Mouse (Mus musculus) intestine, embryonic 15.5 days (tissue): ENCODE data around the gene Clrn3. TPM values are rescaled to one million over a fixed set of nuclear protein-coding genes. Genes with fewer than 3 reads are reported as not detected.

Source experiments
- microRNA counts: library from miRNA; unstranded; fragments of <30 nt; microRNA quantifications from one replicate; lab custom pipeline; 2016
- polyA plus RNA-seq: library from polyadenylated mRNA; unstranded; fragments of >200 nt; fragmentation: Nextera tagmentation; extraction: Ambion mirVana; gene quantifications from 2 replicates; pipeline ENCODE4 v1.2.1, GENCODE M21; 2015

Gene Clrn3
- polyA plus RNA-seq, 1 experiment from 2014 or later, result 30.2 TPM

MicroRNAs within 50 kb of the gene (microRNA counts, 519-probe panel; counts per million panel counts)
- 2,026 counts per million, percentile 46 among the panel's probes with 10 or more counts for microRNA mmu-miR-1962 (lab: Ali Mortazavi, UCI)

Other genes starting within 250 kb of the Clrn3 start
- not detected in 2 replicates for gene Foxi2, start 118.3 kb downstream of the Clrn3 start, polyA plus RNA-seq
- gene Ptpre, start 8.8 kb upstream of the Clrn3 start, polyA plus RNA-seq, result 2.4 and 2.6 TPM in 2 replicates
- gene Mki67, start 187.7 kb upstream of the Clrn3 start, polyA plus RNA-seq, result 37.6 and 38.1 TPM in 2 replicates